Mouse (Mus musculus): ENCODE data around the gene Lcn8.

GRCm38 (mm10) chr2:25657652-25658051, 4.7 kb downstream of the Lcn8 start, which contains the start of gene Lcn5:
- no peak for TF ChIP-seq GATA1 (IDR thresholded peaks at IDR 0.05; ENCODE audit: borderline replicate concordance, low read length)
- no peak for TF ChIP-seq FLI1 (IDR thresholded peaks at IDR 0.05; ENCODE audit: low read length)

Measured in megakaryocyte, embryonic 14.5 days (primary cell).